Mouse (Mus musculus): ENCODE results near the gene Ankrd63.

GRCm38 (mm10) chr2:118743261-118743943 lies 39.6 kb upstream of the Ankrd63 start:
- TF ChIP-seq CTCF (IDR thresholded peaks at IDR 0.05; ENCODE audit: low read depth) (peak; percentile 86), EP300 (optimal IDR thresholded peaks at IDR 0.05) (no peak)

Measured in stomach, postnatal 0 days (tissue).